Mouse (Mus musculus) layer of hippocampus, adult 18-20 months (tissue): Measurements from ENCODE around the gene Arhgap44. TPM values are rescaled to one million over a fixed set of nuclear protein-coding genes. Genes with fewer than 3 reads are reported as not detected.
A peak's percentile ranks its signal among the peaks of the same experiment; 100 is the strongest.

Source experiments
- DNase-seq, 2 experiments: peaks; one replicate each; pipeline ENCODE4 v3.0.0; 2022; ENCODE audit warnings: low spot score in 2 of 2
- long read RNA-seq: library from polyadenylated mRNA; stranded (forward); transcript quantifications from one replicate; pipeline ENCODE4 v2.0.0, GENCODE M21; 2021
- total RNA-seq, 2 experiments: library from RNA; stranded (reverse); gene quantifications; 2 replicates each; pipeline ENCODE4 v1.2.3; 2021

The Arhgap44 gene
- total RNA-seq = 100 to 1,000 TPM; 117 to 126 TPM
- long read RNA-seq, full-length matches to known transcripts = 15 of 59 reads
- long read RNA-seq, partial matches to known transcripts = 10 of 59 reads
- long read RNA-seq, other reads (novel, unspliced or antisense) = 34 of 59 reads

- peak; percentile 73 to 82 for DNase-seq
Measured at GRCm38 (mm10) chr11:65162767-65163120, at the start of gene Arhgap44. Gene Arhgap44 (minus strand): TSS chr11:65162961.

GRCm38 (mm10) chr11:65211701-65212100 lies 48.9 kb upstream of the Arhgap44 start:
- DNase-seq = no peak

- DNase-seq = no peak
Measured at GRCm38 (mm10) chr11:65209441-65209840, 46.7 kb upstream of the Arhgap44 start.

GRCm38 (mm10) chr11:65205306-65205705 lies 42.5 kb upstream of the Arhgap44 start:
- no peak for DNase-seq

GRCm38 (mm10) chr11:65204651-65205050 lies 41.9 kb upstream of the Arhgap44 start:
- no peak for DNase-seq

- no peak for DNase-seq
Measured at GRCm38 (mm10) chr11:65203020-65203419, 40.3 kb upstream of the Arhgap44 start.

GRCm38 (mm10) chr11:65202236-65202635 lies 39.5 kb upstream of the Arhgap44 start:
- DNase-seq = no peak

GRCm38 (mm10) chr11:65198026-65198425 lies 35.3 kb upstream of the Arhgap44 start:
- no peak for DNase-seq

- DNase-seq = peak; percentile 29 to 87
Measured at GRCm38 (mm10) chr11:65197280-65197679, 34.5 kb upstream of the Arhgap44 start.

GRCm38 (mm10) chr11:65186974-65187373 lies 24.2 kb upstream of the Arhgap44 start:
- no peak for DNase-seq

- DNase-seq = no peak
Measured at GRCm38 (mm10) chr11:65185114-65185513, 22.4 kb upstream of the Arhgap44 start.

GRCm38 (mm10) chr11:65170121-65170750 lies 7.5 kb upstream of the Arhgap44 start:
- no peak for DNase-seq

GRCm38 (mm10) chr11:65161881-65162766 lies 637 bp downstream of the Arhgap44 start:
- peak in 1 of 2 experiments; percentile 18 for DNase-seq

- peak in 1 of 2 experiments; percentile 31 for DNase-seq
Measured at GRCm38 (mm10) chr11:65160991-65161880, 1.5 kb downstream of the Arhgap44 start.

GRCm38 (mm10) chr11:65159791-65160190 lies 3.0 kb downstream of the Arhgap44 start, which contains the start of gene 1700086D15Rik:
Gene 1700086D15Rik (minus strand): TSS chr11:65159891.
- no peak for DNase-seq

GRCm38 (mm10) chr11:65158658-65158990 lies 4.1 kb downstream of the Arhgap44 start:
- DNase-seq = no peak

- DNase-seq = no peak
Measured at GRCm38 (mm10) chr11:65157966-65158657, 4.6 kb downstream of the Arhgap44 start.

GRCm38 (mm10) chr11:65153006-65153405 lies 9.8 kb downstream of the Arhgap44 start:
- no peak for DNase-seq

GRCm38 (mm10) chr11:65148441-65148840 lies 14.3 kb downstream of the Arhgap44 start:
- DNase-seq = no peak

- no peak for DNase-seq
Measured at GRCm38 (mm10) chr11:65142838-65143417, 19.8 kb downstream of the Arhgap44 start.
